Mouse (Mus musculus) kidney, adult 18-20 months (tissue): ENCODE data around the gene Clec4g.
"Not testable (repeated sequence)": the region's sequence is repeated elsewhere in the genome, so short reads cannot be mapped to it uniquely, and the experiment has no call there.

Source experiments
- DNase-seq: peaks from one replicate; pipeline ENCODE4 v3.0.0; 2021

Gene Clec4g

GRCm38 (mm10) chr8:3720551-3720950 is at the start of gene Clec4g:
Gene Clec4g (minus strand): TSS chr8:3720651.
- DNase-seq, result no peak

GRCm38 (mm10) chr8:3768641-3769040 is 48.2 kb upstream of the Clec4g start:
- not testable (repeated sequence) for DNase-seq

- peak; percentile 21 for DNase-seq
Observed at GRCm38 (mm10) chr8:3754261-3754850, 33.9 kb upstream of the Clec4g start.

- DNase-seq, result no peak
Observed at GRCm38 (mm10) chr8:3748761-3749160, 28.3 kb upstream of the Clec4g start, which contains the start of gene Cd209a. Gene Cd209a (minus strand): TSS chr8:3748984.

- DNase-seq, result no peak
Observed at GRCm38 (mm10) chr8:3736947-3737346, 16.5 kb upstream of the Clec4g start.

GRCm38 (mm10) chr8:3735599-3735998 is 15.1 kb upstream of the Clec4g start:
- no peak for DNase-seq

- no peak for DNase-seq
Observed at GRCm38 (mm10) chr8:3734084-3734483, 13.6 kb upstream of the Clec4g start.

- DNase-seq, result no peak
Observed at GRCm38 (mm10) chr8:3721041-3721440, 590 bp upstream of the Clec4g start.

GRCm38 (mm10) chr8:3718559-3718958 is 1.9 kb downstream of the Clec4g start:
- peak; percentile 71 for DNase-seq

GRCm38 (mm10) chr8:3717321-3717954 is 3.0 kb downstream of the Clec4g start:
- DNase-seq, result no peak

GRCm38 (mm10) chr8:3711646-3712045 is 8.8 kb downstream of the Clec4g start:
- no peak for DNase-seq

GRCm38 (mm10) chr8:3710312-3710711 is 10.1 kb downstream of the Clec4g start:
- DNase-seq, result no peak

GRCm38 (mm10) chr8:3707611-3708010 is 12.8 kb downstream of the Clec4g start:
- DNase-seq, result no peak

GRCm38 (mm10) chr8:3705711-3706110 is 14.7 kb downstream of the Clec4g start:
- DNase-seq, result no peak

GRCm38 (mm10) chr8:3701491-3701890 is 19.0 kb downstream of the Clec4g start:
- DNase-seq, result no peak

- DNase-seq, result no peak
Observed at GRCm38 (mm10) chr8:3694121-3694520, 26.3 kb downstream of the Clec4g start, which contains the start of gene Fcer2a. Gene Fcer2a (minus strand): TSS chr8:3694175.

- DNase-seq, result no peak
Observed at GRCm38 (mm10) chr8:3690774-3691173, 29.7 kb downstream of the Clec4g start.

- no peak for DNase-seq
Observed at GRCm38 (mm10) chr8:3687537-3687936, 32.9 kb downstream of the Clec4g start.

- no peak for DNase-seq
Observed at GRCm38 (mm10) chr8:3685422-3685821, 35.0 kb downstream of the Clec4g start.

GRCm38 (mm10) chr8:3684530-3684929 is 35.9 kb downstream of the Clec4g start:
- DNase-seq, result no peak

GRCm38 (mm10) chr8:3683408-3684176 is 36.9 kb downstream of the Clec4g start:
- DNase-seq, result no peak

- DNase-seq, result no peak
Observed at GRCm38 (mm10) chr8:3682435-3682834, 38.0 kb downstream of the Clec4g start.

GRCm38 (mm10) chr8:3679656-3680055 is 40.8 kb downstream of the Clec4g start:
- no peak for DNase-seq

GRCm38 (mm10) chr8:3679236-3679635 is 41.2 kb downstream of the Clec4g start:
- DNase-seq, result no peak
